Mouse (Mus musculus) C2C12 (cell line): ENCODE data around the gene 2010111I01Rik.

Source experiments
- CEBPB ChIP-seq: IDR thresholded peaks from one replicate; pipeline ENCODE4 v1.6.1; 2011; ENCODE audit warnings: low read depth, mild to moderate bottlenecking, control low read depth, moderate library complexity
- CTCF ChIP-seq: IDR thresholded peaks from one replicate; pipeline ENCODE4 v1.5.1; 2011; ENCODE audit not compliant: control insufficient read depth, insufficient read depth, insufficient read length
- MYOD1 ChIP-seq: IDR thresholded peaks from one replicate; pipeline ENCODE4 v1.6.1; 2011; ENCODE audit warnings: low read depth; ENCODE audit not compliant: control insufficient read depth, insufficient read length
- USF1 ChIP-seq: IDR thresholded peaks from one replicate; pipeline ENCODE4 v1.6.1; 2011; ENCODE audit warnings: low read depth, mild to moderate bottlenecking, control low read depth, moderate library complexity

DNA sequence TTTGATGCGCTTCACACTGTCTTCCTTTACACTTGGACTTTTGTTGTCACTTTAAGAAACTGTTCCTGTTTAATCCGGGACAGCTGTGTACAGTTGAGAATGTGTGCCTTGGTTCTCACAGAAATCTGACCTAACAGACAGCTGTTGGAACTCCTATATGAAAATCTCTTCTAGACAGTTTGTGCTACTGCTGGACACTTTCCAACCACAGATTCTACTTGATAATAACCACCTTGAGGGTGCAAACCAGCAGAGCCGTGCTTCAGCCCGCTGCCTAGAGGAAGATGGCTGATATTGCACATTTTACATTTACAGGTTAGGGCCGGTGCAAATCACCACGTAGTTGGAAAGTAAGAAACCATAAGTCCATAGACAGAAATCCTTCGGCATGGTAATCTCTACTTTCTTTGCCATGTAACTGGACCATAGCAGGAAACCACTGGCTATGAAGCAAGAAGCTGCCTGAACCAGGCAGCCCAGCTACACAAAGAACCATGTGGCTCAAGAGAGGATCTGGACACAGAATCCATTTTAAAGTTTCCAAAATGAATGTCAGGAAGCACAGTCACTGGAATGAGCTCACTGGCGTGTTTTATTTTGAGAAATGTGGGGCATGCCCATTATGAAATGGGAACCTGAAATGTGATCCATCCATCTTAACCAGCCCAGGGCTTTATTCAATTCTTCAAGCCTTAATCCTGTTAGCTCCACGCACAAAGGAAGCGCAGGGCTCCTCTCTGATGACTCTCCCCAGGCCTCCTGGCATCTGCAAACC is 148.1 kb downstream of the 2010111I01Rik start:
- TF ChIP-seq CTCF (no peak), USF1 (no peak), CEBPB (no peak), MYOD1 (peak; percentile 64)
